Mouse (Mus musculus): ENCODE data around the gene Mettl9. TPM values are rescaled to one million over a fixed set of nuclear protein-coding genes. Genes with fewer than 3 reads are reported as not detected.

Mettl9 gene
- polyA plus RNA-seq, 1 experiment from 2014 or later: 111 TPM

- H3K9ac ChIP-seq (ENCODE audit: low read length): no peak overlapping the region
- WGBS: 38% methylated on average over 1 of the region's 1 CpGs
- no peak overlapping the region for H3K4me3 ChIP-seq (replicated peaks; ENCODE audit: low read length)
- no peak overlapping the region for H3K4me2 ChIP-seq (ENCODE audit: low read depth, low read length)
- ATAC-seq (ENCODE audit: insufficient read depth, low FRiP score): peak; percentile 47; the same call in 1 of the 2 replicates
- H3K4me1 ChIP-seq (ENCODE audit: control insufficient read depth, insufficient read depth, low read length): peaks cover 11% of the 10 kb centered on the region; the same call in 1 of the 2 replicates
- H3K27me3 ChIP-seq (ENCODE audit: control insufficient read depth, insufficient read depth, low read length): no peaks in the 10 kb centered on the region
- no peaks in the 10 kb centered on the region for H3K9me3 ChIP-seq (replicated peaks; ENCODE audit: control insufficient read depth, low read length)
- H3K27ac ChIP-seq (ENCODE audit: low read length): no peak overlapping the region
- no peaks in the 10 kb centered on the region for H3K36me3 ChIP-seq (ENCODE audit: control insufficient read depth, insufficient read depth, low read length)
Observed at GRCm38 (mm10) chr7:121041989-121042388, 7.7 kb downstream of the Mettl9 start.

GRCm38 (mm10) chr7:121043004-121043403, 8.8 kb downstream of the Mettl9 start:
- Histone ChIP-seq H3K27me3 (ENCODE audit: control insufficient read depth, insufficient read depth, low read length) (no peaks in the 10 kb centered on the region), H3K9me3 (replicated peaks; ENCODE audit: control insufficient read depth, low read length) (no peaks in the 10 kb centered on the region), H3K36me3 (ENCODE audit: control insufficient read depth, insufficient read depth, low read length) (no peaks in the 10 kb centered on the region), H3K4me2 (ENCODE audit: low read depth, low read length) (no peak overlapping the region), H3K4me3 (replicated peaks; ENCODE audit: low read length) (no peak overlapping the region), H3K27ac (ENCODE audit: low read length) (no peak overlapping the region), H3K9ac (ENCODE audit: low read length) (no peak overlapping the region), H3K4me1 (ENCODE audit: control insufficient read depth, insufficient read depth, low read length) (peaks cover 8% of the 10 kb centered on the region; the same call in 1 of the 2 replicates)
- 85% methylated on average over 3 of the region's 3 CpGs for WGBS
- ATAC-seq (ENCODE audit: insufficient read depth, low FRiP score): no peak

- ATAC-seq (ENCODE audit: insufficient read depth, low FRiP score): no peak
- Histone ChIP-seq H3K4me1 (ENCODE audit: control insufficient read depth, insufficient read depth, low read length) (peaks cover 8% of the 10 kb centered on the region; the same call in 1 of the 2 replicates), H3K4me3 (replicated peaks; ENCODE audit: low read length) (no peak overlapping the region), H3K27ac (ENCODE audit: low read length) (no peak overlapping the region), H3K36me3 (ENCODE audit: control insufficient read depth, insufficient read depth, low read length) (no peaks in the 10 kb centered on the region), H3K27me3 (ENCODE audit: control insufficient read depth, insufficient read depth, low read length) (no peaks in the 10 kb centered on the region), H3K9me3 (replicated peaks; ENCODE audit: control insufficient read depth, low read length) (no peaks in the 10 kb centered on the region), H3K4me2 (ENCODE audit: low read depth, low read length) (no peak overlapping the region), H3K9ac (ENCODE audit: low read length) (no peak overlapping the region)
- WGBS: 84% methylated on average over 1 of the region's 1 CpGs
Observed at GRCm38 (mm10) chr7:121043510-121043909, 9.3 kb downstream of the Mettl9 start.

- Histone ChIP-seq H3K9ac (ENCODE audit: low read length) (no peak overlapping the region), H3K27me3 (ENCODE audit: control insufficient read depth, insufficient read depth, low read length) (no peaks in the 10 kb centered on the region), H3K4me1 (ENCODE audit: control insufficient read depth, insufficient read depth, low read length) (peaks cover 8% of the 10 kb centered on the region; the same call in 1 of the 2 replicates), H3K4me2 (ENCODE audit: low read depth, low read length) (no peak overlapping the region), H3K9me3 (replicated peaks; ENCODE audit: control insufficient read depth, low read length) (no peaks in the 10 kb centered on the region), H3K36me3 (ENCODE audit: control insufficient read depth, insufficient read depth, low read length) (no peaks in the 10 kb centered on the region), H3K27ac (ENCODE audit: low read length) (no peak overlapping the region), H3K4me3 (replicated peaks; ENCODE audit: low read length) (no peak overlapping the region)
- ATAC-seq (ENCODE audit: insufficient read depth, low FRiP score): no peak
- 65% methylated on average over 1 of the region's 1 CpGs for WGBS
Observed at GRCm38 (mm10) chr7:121044251-121044650, 10.0 kb downstream of the Mettl9 start.

- Histone ChIP-seq H3K36me3 (ENCODE audit: control insufficient read depth, insufficient read depth, low read length) (no peaks in the 10 kb centered on the region), H3K9me3 (replicated peaks; ENCODE audit: control insufficient read depth, low read length) (no peaks in the 10 kb centered on the region), H3K4me3 (replicated peaks; ENCODE audit: low read length) (no peak overlapping the region), H3K27ac (ENCODE audit: low read length) (no peak overlapping the region), H3K4me1 (ENCODE audit: control insufficient read depth, insufficient read depth, low read length) (peaks cover 8% of the 10 kb centered on the region; the same call in 1 of the 2 replicates), H3K9ac (ENCODE audit: low read length) (no peak overlapping the region), H3K27me3 (ENCODE audit: control insufficient read depth, insufficient read depth, low read length) (no peaks in the 10 kb centered on the region), H3K4me2 (ENCODE audit: low read depth, low read length) (no peak overlapping the region)
- whole genome bisulfite sequencing: 71% methylated on average over 6 of the region's 6 CpGs
- ATAC-seq (ENCODE audit: insufficient read depth, low FRiP score): no peak
Observed at GRCm38 (mm10) chr7:121045671-121046453, 11.6 kb downstream of the Mettl9 start.

GRCm38 (mm10) chr7:121047624-121048023, 13.4 kb downstream of the Mettl9 start:
- ATAC-seq (ENCODE audit: insufficient read depth, low FRiP score): no peak
- Histone ChIP-seq H3K9ac (ENCODE audit: low read length) (no peak overlapping the region), H3K27me3 (ENCODE audit: control insufficient read depth, insufficient read depth, low read length) (no peaks in the 10 kb centered on the region), H3K4me2 (ENCODE audit: low read depth, low read length) (no peak overlapping the region), H3K4me3 (replicated peaks; ENCODE audit: low read length) (no peak overlapping the region), H3K9me3 (replicated peaks; ENCODE audit: control insufficient read depth, low read length) (no peaks in the 10 kb centered on the region), H3K27ac (ENCODE audit: low read length) (no peak overlapping the region), H3K36me3 (ENCODE audit: control insufficient read depth, insufficient read depth, low read length) (peaks cover under 1% of the 10 kb centered on the region; the same call in 1 of the 2 replicates), H3K4me1 (ENCODE audit: control insufficient read depth, insufficient read depth, low read length) (no peaks in the 10 kb centered on the region)
- 85% methylated on average over 2 of the region's 2 CpGs for WGBS

GRCm38 (mm10) chr7:121053071-121053470, 18.8 kb downstream of the Mettl9 start:
- 83% methylated on average over 4 of the region's 4 CpGs for WGBS

GRCm38 (mm10) chr7:121059477-121060218, 25.4 kb downstream of the Mettl9 start:
- Histone ChIP-seq H3K27me3 (ENCODE audit: control insufficient read depth, insufficient read depth, low read length) (no peaks in the 10 kb centered on the region), H3K4me1 (ENCODE audit: control insufficient read depth, insufficient read depth, low read length) (no peaks in the 10 kb centered on the region; the same call in 1 of the 2 replicates), H3K9me3 (replicated peaks; ENCODE audit: control insufficient read depth, low read length) (no peaks in the 10 kb centered on the region), H3K9ac (ENCODE audit: low read length) (no peak overlapping the region), H3K36me3 (ENCODE audit: control insufficient read depth, insufficient read depth, low read length) (0 out of 2 replicates have a peak, but pooled peaks cover 2% of the 10 kb centered on the region), H3K4me2 (ENCODE audit: low read depth, low read length) (no peak overlapping the region), H3K4me3 (replicated peaks; ENCODE audit: low read length) (no peak overlapping the region), H3K27ac (ENCODE audit: low read length) (no peak overlapping the region; the same call in 1 of the 2 replicates)
- ATAC-seq (ENCODE audit: insufficient read depth, low FRiP score): no peak
- WGBS: 63% methylated on average over 6 of the region's 6 CpGs

More at GRCm38 (mm10) chr7:121053071-121053470, 18.8 kb downstream of the Mettl9 start:
- Histone ChIP-seq H3K9me3 (replicated peaks; ENCODE audit: control insufficient read depth, low read length) (no peaks in the 10 kb centered on the region), H3K4me2 (ENCODE audit: low read depth, low read length) (no peak overlapping the region), H3K4me1 (ENCODE audit: control insufficient read depth, insufficient read depth, low read length) (no peaks in the 10 kb centered on the region), H3K36me3 (ENCODE audit: control insufficient read depth, insufficient read depth, low read length) (peaks cover 6% of the 10 kb centered on the region; the same call in 1 of the 2 replicates), H3K27me3 (ENCODE audit: control insufficient read depth, insufficient read depth, low read length) (no peaks in the 10 kb centered on the region), H3K9ac (ENCODE audit: low read length) (no peak overlapping the region), H3K4me3 (replicated peaks; ENCODE audit: low read length) (no peak overlapping the region), H3K27ac (ENCODE audit: low read length) (no peak overlapping the region)
- no peak for ATAC-seq (ENCODE audit: insufficient read depth, low FRiP score)

- WGBS: 47% methylated on average over 4 of the region's 4 CpGs
- Histone ChIP-seq H3K4me3 (replicated peaks; ENCODE audit: low read length) (no peak overlapping the region), H3K4me1 (ENCODE audit: control insufficient read depth, insufficient read depth, low read length) (no peaks in the 10 kb centered on the region; the same call in 1 of the 2 replicates), H3K27me3 (ENCODE audit: control insufficient read depth, insufficient read depth, low read length) (no peaks in the 10 kb centered on the region), H3K36me3 (ENCODE audit: control insufficient read depth, insufficient read depth, low read length) (0 out of 2 replicates have a peak, but pooled peaks cover 2% of the 10 kb centered on the region), H3K9ac (ENCODE audit: low read length) (no peak overlapping the region), H3K9me3 (replicated peaks; ENCODE audit: control insufficient read depth, low read length) (no peaks in the 10 kb centered on the region), H3K27ac (ENCODE audit: low read length) (no peak overlapping the region), H3K4me2 (ENCODE audit: low read depth, low read length) (no peak overlapping the region)
- no peak for ATAC-seq (ENCODE audit: insufficient read depth, low FRiP score)
Observed at GRCm38 (mm10) chr7:121064309-121064708, 30.1 kb downstream of the Mettl9 start.

Data from stomach, embryonic 16.5 days (tissue).